Mouse (Mus musculus) layer of hippocampus, adult 2 months (tissue): ENCODE results near the gene Mfrp. TPM values are rescaled to one million over a fixed set of nuclear protein-coding genes. Genes with fewer than 3 reads are reported as not detected.

Experiments used
- DNase-seq, 2 experiments: peaks; one replicate each; pipeline ENCODE4 v3.0.0; 2022; ENCODE audit warnings: low spot score in 2 of 2
- H3K27ac ChIP-seq: fragments of 200-600 bp; 2 replicates; pipeline ENCODE4 v1.8.1; 2022
- H3K4me3 ChIP-seq: fragments of 200-600 bp; 2 replicates; pipeline ENCODE4 v1.8.1; 2022; ENCODE audit warnings: mild to moderate bottlenecking
- CTCF ChIP-seq: fragments of 200-600 bp; conservative IDR thresholded peaks from 2 replicates; pipeline ENCODE4 v1.8.1; 2022; ENCODE audit warnings: antibody characterized with exemption, mild to moderate bottlenecking, moderate library complexity
- total RNA-seq, 2 experiments: library from RNA; stranded (reverse); gene quantifications; 2 replicates each; pipeline ENCODE4 v1.2.3; 2021

The Mfrp gene
- total RNA-seq, 2 experiments from 2014 or later, result 1.3 TPM; not detected in 1

GRCm38 (mm10) chr9:44073115-44073514 is 28.4 kb upstream of the Mfrp start:
- H3K27ac ChIP-seq, result peak overlapping the region; percentile 93
- no peak for DNase-seq
- no peak for TF ChIP-seq CTCF
- H3K4me3 ChIP-seq, result peak overlapping the region; percentile 42

- no peak for DNase-seq
Measured at GRCm38 (mm10) chr9:44074395-44075275, 26.9 kb upstream of the Mfrp start.

GRCm38 (mm10) chr9:44075276-44075995 is 26.1 kb upstream of the Mfrp start:
- TF ChIP-seq CTCF, result no peak
- H3K27ac ChIP-seq, result no peak overlapping the region; the same call in 1 of the 2 replicates

More at GRCm38 (mm10) chr9:44074395-44075275, 26.9 kb upstream of the Mfrp start:
- no peak overlapping the region for H3K4me3 ChIP-seq
- H3K27ac ChIP-seq, result peak overlapping the region; percentile 11; the same call in 1 of the 2 replicates
- TF ChIP-seq CTCF, result peak; percentile 76

GRCm38 (mm10) chr9:44075996-44076763 is 25.3 kb upstream of the Mfrp start:
- H3K27ac ChIP-seq, result no peak overlapping the region; the same call in 1 of the 2 replicates
- no peak overlapping the region; the same call in 1 of the 2 replicates for H3K4me3 ChIP-seq
- DNase-seq, result no peak
- no peak for TF ChIP-seq CTCF

More at GRCm38 (mm10) chr9:44075276-44075995, 26.1 kb upstream of the Mfrp start:
- no peak for DNase-seq
- H3K4me3 ChIP-seq, result no peak overlapping the region

GRCm38 (mm10) chr9:44076764-44077120 is 24.8 kb upstream of the Mfrp start:
- TF ChIP-seq CTCF, result peak; percentile 79
- peak overlapping the region; percentile 87; the same call in 1 of the 2 replicates for H3K27ac ChIP-seq
- peak overlapping the region; percentile 12; the same call in 1 of the 2 replicates for H3K4me3 ChIP-seq
- DNase-seq, result peak; percentile 65 to 66

- no peak for DNase-seq
- peak overlapping the region; percentile 12; the same call in 1 of the 2 replicates for H3K4me3 ChIP-seq
- peak overlapping the region; percentile 87 for H3K27ac ChIP-seq
- no peak for TF ChIP-seq CTCF
Measured at GRCm38 (mm10) chr9:44077266-44077910, 24.1 kb upstream of the Mfrp start.

- H3K4me3 ChIP-seq, result peak overlapping the region; percentile 15; the same call in 1 of the 2 replicates
- TF ChIP-seq CTCF, result no peak
- DNase-seq, result no peak
- H3K27ac ChIP-seq, result peak overlapping the region; percentile 87
Measured at GRCm38 (mm10) chr9:44078136-44078797, 23.3 kb upstream of the Mfrp start.

- DNase-seq, result peak; percentile 51 to 58
- H3K27ac ChIP-seq, result peak overlapping the region; percentile 87
- H3K4me3 ChIP-seq, result peak overlapping the region; percentile 15; the same call in 1 of the 2 replicates
- TF ChIP-seq CTCF, result no peak
Measured at GRCm38 (mm10) chr9:44078955-44079756, 22.4 kb upstream of the Mfrp start.

GRCm38 (mm10) chr9:44079997-44080780 is 21.3 kb upstream of the Mfrp start:
- peak in 1 of 2 experiments; percentile 8 for DNase-seq
- Histone ChIP-seq H3K27ac (peak overlapping the region; percentile 87), H3K4me3 (no peak overlapping the region)
- no peak for TF ChIP-seq CTCF

GRCm38 (mm10) chr9:44080953-44081352 is 20.6 kb upstream of the Mfrp start:
- Histone ChIP-seq H3K4me3 (no peak overlapping the region), H3K27ac (peak overlapping the region; percentile 87)
- peak in 1 of 2 experiments; percentile 60 for DNase-seq
- TF ChIP-seq CTCF, result no peak
